Mouse (Mus musculus): ENCODE measurements at regions not wholly inside any gene's neighbourhood (a gene's known extent, or its start where the extent isn't known, plus 50 kb on each side); places are given as distances from the start of the nearest gene placed in this dataset.

GRCm38 (mm10) chr4:114345154-114345553 is 61.4 kb upstream of the Trabd2b start:
- TF ChIP-seq NANOG (IDR thresholded peaks at IDR 0.05; ENCODE audit: borderline replicate concordance, low read length): no peak
- no peak for TF ChIP-seq CTCF (conservative IDR thresholded peaks at IDR 0.05; ENCODE audit: low read length)
- TF ChIP-seq POU5F1 (IDR thresholded peaks at IDR 0.05; ENCODE audit: borderline replicate concordance, low read length): no peak
- H3K9me3 ChIP-seq (ENCODE audit: low read length): peaks cover 17% of the 10 kb centered on the region
- H3K27me3 ChIP-seq (ENCODE audit: insufficient read depth, low read length): no peaks in the 10 kb centered on the region
- no peaks in the 10 kb centered on the region for H3K36me3 ChIP-seq (ENCODE audit: insufficient read depth, low read length)
- H3K4me1 ChIP-seq (replicated peaks; ENCODE audit: low read depth, low read length): no peaks in the 10 kb centered on the region
- no peak overlapping the region for H3K4me3 ChIP-seq (replicated peaks; ENCODE audit: low read length)

GRCm38 (mm10) chr4:114346068-114346747 is 60.3 kb upstream of the Trabd2b start:
- H3K4me1 ChIP-seq (replicated peaks; ENCODE audit: low read depth, low read length): no peaks in the 10 kb centered on the region
- TF ChIP-seq NANOG (IDR thresholded peaks at IDR 0.05; ENCODE audit: borderline replicate concordance, low read length): no peak
- peak; percentile 48 for TF ChIP-seq CTCF (conservative IDR thresholded peaks at IDR 0.05; ENCODE audit: low read length)
- TF ChIP-seq POU5F1 (IDR thresholded peaks at IDR 0.05; ENCODE audit: borderline replicate concordance, low read length): no peak
- peaks cover 14% of the 10 kb centered on the region for H3K9me3 ChIP-seq (ENCODE audit: low read length)
- H3K27me3 ChIP-seq (ENCODE audit: insufficient read depth, low read length): no peaks in the 10 kb centered on the region
- no peaks in the 10 kb centered on the region for H3K36me3 ChIP-seq (ENCODE audit: insufficient read depth, low read length)
- no peak overlapping the region for H3K4me3 ChIP-seq (replicated peaks; ENCODE audit: low read length)

GRCm38 (mm10) chr4:114346884-114347283 is 59.6 kb upstream of the Trabd2b start:
- Histone ChIP-seq H3K9me3 (ENCODE audit: low read length) (peaks cover 7% of the 10 kb centered on the region; the same call in 1 of the 2 replicates), H3K4me1 (replicated peaks; ENCODE audit: low read depth, low read length) (no peaks in the 10 kb centered on the region), H3K4me3 (replicated peaks; ENCODE audit: low read length) (no peak overlapping the region), H3K36me3 (ENCODE audit: insufficient read depth, low read length) (no peaks in the 10 kb centered on the region), H3K27me3 (ENCODE audit: insufficient read depth, low read length) (no peaks in the 10 kb centered on the region)
- TF ChIP-seq NANOG (IDR thresholded peaks at IDR 0.05; ENCODE audit: borderline replicate concordance, low read length) (no peak), CTCF (conservative IDR thresholded peaks at IDR 0.05; ENCODE audit: low read length) (no peak), POU5F1 (IDR thresholded peaks at IDR 0.05; ENCODE audit: borderline replicate concordance, low read length) (no peak)

- H3K4me3 ChIP-seq (replicated peaks; ENCODE audit: low read length): no peak overlapping the region
These were observed 56.9 kb upstream of the Trabd2b start for GRCm38 (mm10) chr4:114349601-114350000.

GRCm38 (mm10) chr4:114351282-114351681 is 55.2 kb upstream of the Trabd2b start:
- no peaks in the 10 kb centered on the region for H3K27me3 ChIP-seq (ENCODE audit: insufficient read depth, low read length)
- H3K4me3 ChIP-seq (replicated peaks; ENCODE audit: low read length): no peak overlapping the region
- TF ChIP-seq NANOG (IDR thresholded peaks at IDR 0.05; ENCODE audit: borderline replicate concordance, low read length) (no peak), CTCF (conservative IDR thresholded peaks at IDR 0.05; ENCODE audit: low read length) (no peak), POU5F1 (IDR thresholded peaks at IDR 0.05; ENCODE audit: borderline replicate concordance, low read length) (no peak)
- H3K36me3 ChIP-seq (ENCODE audit: insufficient read depth, low read length): no peaks in the 10 kb centered on the region
- no peaks in the 10 kb centered on the region for H3K9me3 ChIP-seq (ENCODE audit: low read length)
- no peaks in the 10 kb centered on the region; the same call in 1 of the 2 replicates for H3K4me1 ChIP-seq (replicated peaks; ENCODE audit: low read depth, low read length)

More at GRCm38 (mm10) chr4:114349601-114350000, 56.9 kb upstream of the Trabd2b start:
- no peaks in the 10 kb centered on the region for H3K27me3 ChIP-seq (ENCODE audit: insufficient read depth, low read length)
- TF ChIP-seq NANOG (IDR thresholded peaks at IDR 0.05; ENCODE audit: borderline replicate concordance, low read length) (no peak), CTCF (conservative IDR thresholded peaks at IDR 0.05; ENCODE audit: low read length) (no peak), POU5F1 (IDR thresholded peaks at IDR 0.05; ENCODE audit: borderline replicate concordance, low read length) (no peak)
- no peaks in the 10 kb centered on the region for H3K9me3 ChIP-seq (ENCODE audit: low read length)
- no peaks in the 10 kb centered on the region for H3K4me1 ChIP-seq (replicated peaks; ENCODE audit: low read depth, low read length)
- no peaks in the 10 kb centered on the region for H3K36me3 ChIP-seq (ENCODE audit: insufficient read depth, low read length)

GRCm38 (mm10) chr4:114353058-114353457 is 53.5 kb upstream of the Trabd2b start:
- no peaks in the 10 kb centered on the region for H3K9me3 ChIP-seq (ENCODE audit: low read length)
- no peaks in the 10 kb centered on the region for H3K27me3 ChIP-seq (ENCODE audit: insufficient read depth, low read length)
- H3K36me3 ChIP-seq (ENCODE audit: insufficient read depth, low read length): no peaks in the 10 kb centered on the region
- no peaks in the 10 kb centered on the region; the same call in 1 of the 2 replicates for H3K4me1 ChIP-seq (replicated peaks; ENCODE audit: low read depth, low read length)
- TF ChIP-seq POU5F1 (IDR thresholded peaks at IDR 0.05; ENCODE audit: borderline replicate concordance, low read length) (no peak), NANOG (IDR thresholded peaks at IDR 0.05; ENCODE audit: borderline replicate concordance, low read length) (no peak), CTCF (conservative IDR thresholded peaks at IDR 0.05; ENCODE audit: low read length) (no peak)
- H3K4me3 ChIP-seq (replicated peaks; ENCODE audit: low read length): no peak overlapping the region
